ENCODE assay signal across 10 mouse cellular contexts in the genomic region with DNA sequence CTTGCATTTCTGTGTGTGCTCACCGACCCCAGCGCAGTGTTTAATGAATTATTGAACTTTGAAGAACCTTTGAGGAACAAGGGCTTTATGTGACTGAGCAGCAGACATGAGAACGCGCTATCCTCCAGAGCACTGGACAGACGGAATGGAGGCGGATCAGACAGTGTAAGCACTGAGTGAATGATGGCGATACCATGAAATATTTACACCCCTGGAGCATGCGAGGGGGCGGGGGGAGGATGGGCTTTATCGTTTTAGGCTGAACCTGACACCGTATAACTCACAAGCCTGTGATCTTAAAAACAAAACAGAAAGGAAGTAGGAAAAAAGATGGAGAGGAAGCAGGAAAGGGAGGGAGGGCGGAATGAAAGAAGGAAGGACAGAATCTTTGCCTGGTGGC. TPM values are rescaled to one million over a fixed set of nuclear protein-coding genes. Genes with fewer than 3 reads are reported as not detected.
A peak's percentile ranks its signal among the peaks of the same experiment; 100 is the strongest.
DNase-seq lines count a peak whose midpoint lies in the region; ATAC-seq lines count a peak whose summit lies in the region.
"Had no signal": no experiment of that assay in that cellular context is flagged by ENCODE, and none has a peak within 500 bp of the region (broad histone marks: within the 10 kb centered on the region; RNA-seq: fewer than 3 reads in every experiment).

No protein-coding gene starts in this region.

- no peaks in the 10 kb centered on the region for H3K36me3 ChIP-seq in heart, embryonic 15.5 days
- no peaks in the 10 kb centered on the region for H3K36me3 ChIP-seq in midbrain, embryonic 12.5 days
- H3K36me3 ChIP-seq in midbrain, embryonic 11.5 days (ENCODE audit: control insufficient read depth, insufficient read depth, low read length), result no peaks in the 10 kb centered on the region; the same call in 1 of the 2 replicates
- H3K36me3 ChIP-seq in liver, embryonic 11.5 days (ENCODE audit: control insufficient read depth, insufficient read depth, low read length), result no peaks in the 10 kb centered on the region
- H3K36me3 ChIP-seq in neural tube, embryonic 14.5 days (ENCODE audit: control insufficient read depth, insufficient read depth, low read length), result no peaks in the 10 kb centered on the region

- 42% methylated on average over 12 of the region's 12 CpGs for WGBS in heart, embryonic 15.5 days
- 54% methylated on average over 12 of the region's 12 CpGs for WGBS in midbrain, embryonic 12.5 days
- WGBS in midbrain, embryonic 11.5 days, result 68% methylated on average over 12 of the region's 12 CpGs
- WGBS in liver, embryonic 11.5 days, result 49% methylated on average over 12 of the region's 12 CpGs
- 25% methylated on average over 12 of the region's 12 CpGs for WGBS in neural tube, embryonic 14.5 days

- ATAC-seq in heart, embryonic 15.5 days (replicated peaks; ENCODE audit: insufficient number of reproducible peaks, insufficient read depth, low FRiP score, low read depth), result no peak
- peak; percentile 34; the same call in 1 of the 2 replicates for ATAC-seq in midbrain, embryonic 12.5 days (ENCODE audit: low FRiP score, low read depth)
- ATAC-seq in midbrain, embryonic 11.5 days (ENCODE audit: low FRiP score), result no peak
- ATAC-seq in liver, embryonic 11.5 days (replicated peaks; ENCODE audit: low FRiP score), result no peak; the same call in 1 of the 2 replicates
- peak; percentile 34; the same call in 1 of the 2 replicates for ATAC-seq in neural tube, embryonic 14.5 days (ENCODE audit: low read depth)
- ATAC-seq: forebrain, embryonic 14.5 days had no signal

- H3K27ac ChIP-seq in heart, embryonic 15.5 days, result peak overlapping the region; percentile 57
- no peak overlapping the region for H3K27ac ChIP-seq in midbrain, embryonic 12.5 days (replicated peaks)
- no peak overlapping the region for H3K27ac ChIP-seq in midbrain, embryonic 11.5 days (ENCODE audit: low read depth, low read length)
- peak overlapping the region; percentile 38; the same call in 1 of the 2 replicates for H3K27ac ChIP-seq in liver, embryonic 11.5 days (ENCODE audit: low read depth, low read length)
- no peak overlapping the region for H3K27ac ChIP-seq in neural tube, embryonic 14.5 days (ENCODE audit: low read depth, low read length)

- no peaks in the 10 kb centered on the region for H3K27me3 ChIP-seq in heart, embryonic 15.5 days
- peaks cover 47% of the 10 kb centered on the region for H3K27me3 ChIP-seq in midbrain, embryonic 12.5 days
- H3K27me3 ChIP-seq in midbrain, embryonic 11.5 days (ENCODE audit: control insufficient read depth, insufficient read depth, low read length), result peaks cover 9% of the 10 kb centered on the region; the same call in 1 of the 2 replicates
- no peaks in the 10 kb centered on the region for H3K27me3 ChIP-seq in liver, embryonic 11.5 days (replicated peaks; ENCODE audit: control insufficient read depth, insufficient read depth, low read length)
- peaks cover 10% of the 10 kb centered on the region; the same call in 1 of the 2 replicates for H3K27me3 ChIP-seq in neural tube, embryonic 14.5 days (ENCODE audit: control insufficient read depth, insufficient read depth, low read length)

- H3K9ac ChIP-seq in heart, embryonic 15.5 days, result no peak overlapping the region
- no peak overlapping the region for H3K9ac ChIP-seq in midbrain, embryonic 12.5 days (replicated peaks)
- no peak overlapping the region for H3K9ac ChIP-seq in midbrain, embryonic 11.5 days (ENCODE audit: low read length)
- no peak overlapping the region for H3K9ac ChIP-seq in liver, embryonic 11.5 days (ENCODE audit: low read depth, low read length)
- H3K9ac ChIP-seq in neural tube, embryonic 14.5 days (replicated peaks; ENCODE audit: low read depth, low read length), result no peak overlapping the region

- no peaks in the 10 kb centered on the region for H3K9me3 ChIP-seq in heart, embryonic 15.5 days (replicated peaks)
- no peaks in the 10 kb centered on the region for H3K9me3 ChIP-seq in midbrain, embryonic 12.5 days
- H3K9me3 ChIP-seq in midbrain, embryonic 11.5 days (ENCODE audit: control insufficient read depth, low read length), result no peaks in the 10 kb centered on the region
- no peaks in the 10 kb centered on the region for H3K9me3 ChIP-seq in liver, embryonic 11.5 days (ENCODE audit: control insufficient read depth, low read length)
- H3K9me3 ChIP-seq in neural tube, embryonic 14.5 days (ENCODE audit: control insufficient read depth, low read length), result no peaks in the 10 kb centered on the region

- H3K4me2 ChIP-seq in heart, embryonic 15.5 days, result peak overlapping the region; percentile 18; the same call in 1 of the 2 replicates
- H3K4me2 ChIP-seq in midbrain, embryonic 12.5 days (replicated peaks), result no peak overlapping the region
- no peak overlapping the region for H3K4me2 ChIP-seq in midbrain, embryonic 11.5 days
- peak overlapping the region; percentile 29 for H3K4me2 ChIP-seq in liver, embryonic 11.5 days
- no peak overlapping the region for H3K4me2 ChIP-seq in neural tube, embryonic 14.5 days (ENCODE audit: low read depth, low read length)

- H3K4me3 ChIP-seq in heart, embryonic 15.5 days, result no peak overlapping the region
- H3K4me3 ChIP-seq in midbrain, embryonic 12.5 days, result no peak overlapping the region
- no peak overlapping the region for H3K4me3 ChIP-seq in midbrain, embryonic 11.5 days (ENCODE audit: low read depth, low read length)
- no peak overlapping the region for H3K4me3 ChIP-seq in liver, embryonic 11.5 days (ENCODE audit: low read depth, low read length)
- no peak overlapping the region for H3K4me3 ChIP-seq in neural tube, embryonic 14.5 days (ENCODE audit: low read depth, low read length)

- DNase-seq in heart, adult 18-20 months, result no peak
- DNase-seq in midbrain, embryonic 11.5 days (ENCODE audit: low spot score, missing footprints), result no peak
- no peak for DNase-seq in liver, embryonic 11.5 days (ENCODE audit: low spot score)
- no peak for DNase-seq in right cerebral cortex, postnatal 4 days
- no peak for DNase-seq in frontal cortex, adult 2 months (ENCODE audit: extremely low spot score in 1 of 2, low spot score in 1 of 2)
- DNase-seq: lung, adult 2 months had no signal

- H3K4me1 ChIP-seq in heart, embryonic 15.5 days (replicated peaks), result peaks cover 49% of the 10 kb centered on the region
- peaks cover 38% of the 10 kb centered on the region for H3K4me1 ChIP-seq in midbrain, embryonic 12.5 days
- H3K4me1 ChIP-seq in midbrain, embryonic 11.5 days (ENCODE audit: control insufficient read depth, insufficient read depth, low read length), result peaks cover 34% of the 10 kb centered on the region
- peaks cover 13% of the 10 kb centered on the region for H3K4me1 ChIP-seq in liver, embryonic 11.5 days (replicated peaks; ENCODE audit: control insufficient read depth, insufficient read depth, low read length)
- peaks cover 14% of the 10 kb centered on the region for H3K4me1 ChIP-seq in neural tube, embryonic 14.5 days (ENCODE audit: control insufficient read depth, insufficient read depth, low read length)

RNA-seq across cellular contexts. Expression of a gene that starts 57.6 kb away (rescaled TPM):
- 56.1 and 72.7 TPM in 2 replicates for polyA plus RNA-seq in heart, embryonic 15.5 days (2015; fragmentation: Nextera tagmentation; extraction: Ambion mirVana)
- 10 to 100 TPM; 59.5 to 66.3 TPM for total RNA-seq in heart, adult 18-20 months (2021)
- polyA plus RNA-seq in midbrain, embryonic 12.5 days (2016; fragmentation: Nextera tagmentation; extraction: Ambion mirVana), result 115 and 116 TPM in 2 replicates
- polyA plus RNA-seq in midbrain, embryonic 11.5 days (2014; fragmentation: Nextera tagmentation; extraction: Ambion mirVana), result 105 and 110 TPM in 2 replicates
- 56.1 and 57.7 TPM in 2 replicates for polyA plus RNA-seq in liver, embryonic 11.5 days (2014; fragmentation: Nextera tagmentation; extraction: Ambion mirVana)
- 144 and 167 TPM in 2 replicates for polyA plus RNA-seq in neural tube, embryonic 14.5 days (2014; fragmentation: Nextera tagmentation; extraction: Ambion mirVana)
- polyA plus RNA-seq in frontal cortex, adult 2 months (2012; rRNA removed), result 104 and 112 TPM in 2 replicates

RNA-seq across cellular contexts. Expression of a gene that starts 57.8 kb away (rescaled TPM):
- polyA plus RNA-seq in heart, embryonic 15.5 days (2015; fragmentation: Nextera tagmentation; extraction: Ambion mirVana), result 5.4 and 6.8 TPM in 2 replicates
- 1 to 10 TPM; 4.6 to 6.1 TPM for total RNA-seq in heart, adult 18-20 months (2021)
- 14.4 and 15.6 TPM in 2 replicates for polyA plus RNA-seq in midbrain, embryonic 12.5 days (2016; fragmentation: Nextera tagmentation; extraction: Ambion mirVana)
- 13.9 and 16.9 TPM in 2 replicates for polyA plus RNA-seq in midbrain, embryonic 11.5 days (2014; fragmentation: Nextera tagmentation; extraction: Ambion mirVana)
- polyA plus RNA-seq in liver, embryonic 11.5 days (2014; fragmentation: Nextera tagmentation; extraction: Ambion mirVana), result 6.5 and 6.8 TPM in 2 replicates
- 11.8 and 16.5 TPM in 2 replicates for polyA plus RNA-seq in neural tube, embryonic 14.5 days (2014; fragmentation: Nextera tagmentation; extraction: Ambion mirVana)
- 7.2 and 8.9 TPM in 2 replicates for polyA plus RNA-seq in frontal cortex, adult 2 months (2012; rRNA removed)

Comparison
In these comparisons a context has a peak if more than half of its experiments do, and no peak if none do; other contexts are left out.
1. ATAC-seq: peak in midbrain, embryonic 12.5 days (single experiment) and neural tube, embryonic 14.5 days (single experiment); none in heart, embryonic 15.5 days (single experiment), midbrain, embryonic 11.5 days (single experiment) and liver, embryonic 11.5 days (single experiment).
2. H3K27ac ChIP-seq: peak in heart, embryonic 15.5 days (single experiment) and liver, embryonic 11.5 days (single experiment); none in midbrain, embryonic 12.5 days (single experiment), midbrain, embryonic 11.5 days (single experiment) and neural tube, embryonic 14.5 days (single experiment).
3. H3K4me2 ChIP-seq: peak in heart, embryonic 15.5 days (single experiment) and liver, embryonic 11.5 days (single experiment); none in midbrain, embryonic 12.5 days (single experiment), midbrain, embryonic 11.5 days (single experiment) and neural tube, embryonic 14.5 days (single experiment).